Mouse (Mus musculus) E14TG2a.4 (cell line): ENCODE measurements at regions not wholly inside any gene's neighbourhood (a gene's known extent, or its start where the extent isn't known, plus 50 kb on each side); places are given as distances from the start of the nearest gene placed in this dataset.

Experiments
- CTCF ChIP-seq: conservative IDR thresholded peaks from 2 replicates; pipeline ENCODE4 v1.5.1; 2014; ENCODE audit warnings: low read length
- NANOG ChIP-seq: IDR thresholded peaks from 2 replicates; pipeline ENCODE4 v1.6.1; 2014; ENCODE audit warnings: borderline replicate concordance, low read length, mixed read lengths

DNA sequence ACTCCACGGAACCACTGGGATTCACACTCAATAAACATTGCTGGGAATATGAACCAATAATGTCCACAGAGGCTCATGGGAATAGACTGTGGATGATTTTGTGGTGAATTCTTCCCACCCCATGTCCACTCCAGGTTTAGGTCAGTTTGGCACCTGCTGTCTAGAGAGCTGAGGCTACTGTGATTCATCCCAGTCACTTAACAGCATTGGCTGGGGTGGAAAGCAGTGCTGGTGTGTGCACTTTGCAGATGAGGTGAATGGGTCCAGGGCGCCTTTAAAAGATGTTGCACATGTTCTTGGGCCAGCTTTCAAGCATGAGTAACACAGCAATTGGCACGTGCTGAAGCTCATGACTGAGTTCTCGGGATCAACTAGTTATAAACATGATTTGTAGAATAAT lies 176.7 kb downstream of the Fndc1 start:
- no peak for TF ChIP-seq CTCF
- TF ChIP-seq NANOG: no peak
